Mouse (Mus musculus): Measurements from ENCODE around the gene Gm11939.
"Not testable (repeated sequence)": the region's sequence is repeated elsewhere in the genome, so short reads cannot be mapped to it uniquely, and the experiment has no call there.

The Gm11939 gene

DNA sequence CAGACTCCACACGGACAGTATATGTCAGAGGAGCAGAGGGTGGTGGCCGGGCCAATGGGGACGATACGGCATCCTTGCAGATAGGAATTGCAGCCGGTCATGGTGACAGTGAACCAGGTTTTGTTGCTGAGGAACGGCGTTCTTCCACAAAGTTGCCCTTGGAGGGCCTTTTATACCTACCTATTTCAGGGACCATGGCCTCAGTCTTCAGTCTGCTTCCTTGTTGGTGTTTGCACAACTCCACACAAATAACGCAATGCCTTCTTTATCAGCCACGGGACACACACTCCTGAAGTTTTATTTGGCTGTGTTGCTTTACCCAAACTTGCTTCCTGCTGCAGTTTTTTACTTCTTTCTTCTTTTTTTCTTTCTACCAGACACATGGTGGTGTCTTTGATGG, at the start of gene Gm11939:
Gm11939 (minus strand) TSS at position 101 of the 400 bp plus-strand sequence.
- no peak for DNase-seq

DNA sequence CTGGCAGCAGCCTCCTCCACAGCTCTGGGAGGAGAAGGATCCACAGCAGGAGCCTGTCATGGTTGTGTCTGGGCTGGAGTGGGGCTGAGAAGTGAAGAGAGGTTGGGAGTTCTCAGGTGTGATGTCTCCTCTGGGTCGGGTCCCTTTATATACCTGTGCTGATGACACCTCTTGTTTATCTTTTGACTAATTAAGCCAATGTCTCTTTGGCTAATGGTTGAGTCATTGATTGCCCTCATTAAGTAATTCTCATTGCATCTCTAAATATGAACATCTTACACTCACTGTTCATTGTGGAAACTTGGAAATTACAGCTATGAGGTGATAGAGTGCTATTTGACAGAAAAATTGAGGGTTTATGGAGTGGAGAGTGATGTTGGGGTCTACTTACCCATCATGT, 43.9 kb upstream of the Gm11939 start, which contains the start of gene Gm11938:
Gm11938 (minus strand) TSS at position 101 of the 400 bp plus-strand sequence.
- not testable (repeated sequence) for DNase-seq

GRCm38 (mm10) chr11:99597742-99598141, 38.5 kb upstream of the Gm11939 start, which contains the start of gene Krtap9-3:
Krtap9-3 (minus strand) TSS chr11:99598105.
- DNase-seq = not testable (repeated sequence)

DNA sequence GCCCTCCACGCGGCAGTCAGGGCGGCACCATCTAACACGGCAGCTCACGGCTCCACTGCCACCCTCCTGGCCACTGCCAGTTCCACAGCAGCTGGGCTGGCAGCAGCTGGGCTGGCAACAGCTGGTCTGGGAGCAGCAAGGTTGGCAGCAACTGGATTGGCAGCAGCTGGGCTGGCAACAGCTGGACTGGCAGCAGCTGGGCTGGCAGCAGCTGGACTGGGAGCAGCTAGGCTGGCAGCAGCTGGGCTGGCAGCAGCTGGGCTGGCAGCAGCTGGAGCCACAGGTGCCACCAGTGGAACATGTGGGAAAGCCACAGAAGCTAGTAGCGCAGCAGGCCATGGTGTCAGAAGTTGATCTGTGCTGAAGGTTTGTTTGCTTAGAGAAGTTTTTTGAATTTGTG, 31.7 kb upstream of the Gm11939 start, which contains the start of gene Krtap1-3:
Krtap1-3 (minus strand) TSS at position 359 of the 400 bp plus-strand sequence.
- no peak for DNase-seq

- no peak for DNase-seq
Observed at GRCm38 (mm10) chr11:99585096-99585495, 25.8 kb upstream of the Gm11939 start.

- DNase-seq = no peak
Observed at GRCm38 (mm10) chr11:99583245-99583704, 24.0 kb upstream of the Gm11939 start, which contains the start of gene Krtap1-4. Krtap1-4 (minus strand) TSS chr11:99583654.

GRCm38 (mm10) chr11:99581564-99581963, 22.3 kb upstream of the Gm11939 start:
- DNase-seq = no peak

DNA sequence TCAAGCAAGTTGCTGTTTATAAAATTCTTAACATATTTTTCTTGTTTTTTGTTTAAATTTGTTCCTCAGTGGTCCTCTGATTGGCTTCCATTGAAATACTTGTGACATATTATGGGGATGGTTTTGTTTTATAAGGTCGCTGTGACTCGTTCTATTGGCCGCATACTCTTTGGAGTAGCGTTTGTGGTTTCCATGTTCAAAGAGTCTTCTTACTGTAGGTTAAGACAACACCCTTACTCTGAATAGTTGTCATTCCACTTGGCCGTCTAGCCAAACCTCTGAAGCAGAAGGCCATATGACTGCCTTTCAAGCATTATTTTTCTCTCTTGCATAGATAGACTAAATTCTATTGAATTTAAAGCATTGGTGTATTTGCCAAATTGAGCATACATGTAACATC, 21.8 kb upstream of the Gm11939 start:
- no peak for DNase-seq

DNA sequence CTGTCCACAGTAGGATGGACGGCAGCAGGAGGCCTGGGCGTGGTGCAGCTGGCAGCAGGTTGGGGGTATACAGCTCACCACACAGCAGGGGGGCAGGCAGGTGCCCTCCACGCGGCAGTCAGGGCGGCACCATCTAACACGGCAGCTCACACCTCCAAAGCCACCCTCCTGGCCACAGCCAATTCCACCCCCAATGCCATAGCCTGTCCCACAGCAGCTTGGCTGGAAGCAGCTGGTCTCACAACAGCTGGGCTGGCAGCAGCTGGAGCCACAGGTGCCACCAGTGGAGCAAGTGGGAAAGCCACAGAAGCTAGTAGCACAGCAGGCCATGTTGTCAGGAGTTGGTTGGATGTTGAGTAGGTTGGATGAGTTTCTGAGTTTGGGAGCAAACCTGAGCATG, 21.4 kb upstream of the Gm11939 start, which contains the start of gene Krtap1-5:
Krtap1-5 (minus strand) TSS at position 381 of the 400 bp plus-strand sequence.
- DNase-seq = no peak

DNA sequence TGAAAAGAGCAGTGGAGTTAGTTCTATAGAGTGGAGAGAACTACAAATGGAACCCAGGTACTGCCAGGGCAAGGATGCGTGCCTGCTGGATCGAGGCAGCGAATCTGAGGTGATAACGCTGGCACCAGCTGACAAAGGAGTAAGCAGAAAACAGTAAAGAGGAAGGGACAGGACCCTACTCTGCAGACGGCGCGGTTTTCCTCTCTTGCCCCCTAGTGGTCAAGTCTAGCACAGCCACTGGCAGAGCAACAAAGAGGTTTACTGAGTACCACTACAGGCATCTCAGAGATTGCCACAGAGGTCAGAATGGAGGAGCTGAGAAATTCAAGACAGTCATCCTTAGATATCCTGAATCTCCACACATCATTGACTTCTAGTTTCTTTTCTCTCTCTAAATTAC, 14.8 kb upstream of the Gm11939 start:
- peak; percentile 62 for DNase-seq

DNA sequence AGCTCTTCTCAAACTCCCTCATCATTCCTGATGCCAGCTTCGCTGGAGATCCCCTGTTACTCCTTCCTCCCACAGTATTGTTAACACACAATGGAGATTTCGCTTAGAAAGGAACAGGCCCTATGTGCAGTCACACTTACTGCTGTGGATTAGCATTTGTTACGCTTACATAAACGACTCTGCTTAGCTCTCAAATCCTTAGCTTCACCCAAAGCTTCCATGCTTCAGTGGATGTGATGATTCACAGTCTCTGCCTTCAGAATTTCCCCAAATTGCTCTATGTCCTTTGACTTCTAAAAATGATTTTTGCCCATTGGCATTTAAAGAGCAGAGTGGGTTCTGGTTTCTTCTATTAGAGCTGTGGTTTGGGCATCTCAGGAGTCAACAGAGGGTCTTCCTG, 13.9 kb upstream of the Gm11939 start:
- DNase-seq = no peak

DNA sequence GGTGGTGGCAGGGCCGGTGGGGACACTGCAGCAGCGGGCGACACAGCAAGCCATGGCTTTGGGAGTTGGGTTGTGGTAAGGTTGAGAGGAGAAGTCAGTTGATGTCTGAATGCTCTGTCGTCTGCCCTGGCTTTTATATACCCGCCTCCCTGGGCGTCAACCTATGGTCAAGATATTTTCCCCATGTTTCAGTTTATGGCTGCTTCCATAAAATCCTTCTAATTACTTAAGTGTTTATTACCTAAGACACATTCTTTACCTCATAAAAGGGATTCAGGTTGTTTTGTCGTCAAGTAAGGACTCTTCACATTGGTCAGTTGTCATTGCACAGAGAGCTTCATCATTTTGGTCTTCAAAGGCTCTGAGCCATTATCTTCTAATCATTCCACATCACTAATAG, 7.3 kb upstream of the Gm11939 start, which contains the start of gene Krtap3-1:
Krtap3-1 (minus strand) TSS at position 101 of the 400 bp plus-strand sequence.
- DNase-seq = no peak

DNA sequence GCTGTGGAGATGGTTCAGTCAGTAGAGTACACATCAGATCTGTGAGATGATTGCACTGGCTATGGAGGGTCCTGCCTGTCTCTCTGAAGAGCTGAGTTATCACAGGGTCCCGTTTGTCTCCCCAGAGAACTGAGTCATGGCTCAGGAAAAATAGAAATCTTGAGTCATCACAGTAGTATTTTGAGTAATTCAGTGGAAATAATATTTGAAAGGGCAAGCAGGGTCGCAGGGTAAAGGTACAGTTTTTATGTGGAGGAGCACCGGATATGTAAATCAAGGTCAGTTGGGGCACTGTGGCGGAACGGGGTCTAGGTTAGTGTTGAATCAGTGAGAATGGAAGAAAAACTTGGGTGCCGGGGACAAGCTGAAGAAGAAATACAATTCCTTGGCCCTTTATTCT, 3.3 kb upstream of the Gm11939 start:
- no peak for DNase-seq

DNA sequence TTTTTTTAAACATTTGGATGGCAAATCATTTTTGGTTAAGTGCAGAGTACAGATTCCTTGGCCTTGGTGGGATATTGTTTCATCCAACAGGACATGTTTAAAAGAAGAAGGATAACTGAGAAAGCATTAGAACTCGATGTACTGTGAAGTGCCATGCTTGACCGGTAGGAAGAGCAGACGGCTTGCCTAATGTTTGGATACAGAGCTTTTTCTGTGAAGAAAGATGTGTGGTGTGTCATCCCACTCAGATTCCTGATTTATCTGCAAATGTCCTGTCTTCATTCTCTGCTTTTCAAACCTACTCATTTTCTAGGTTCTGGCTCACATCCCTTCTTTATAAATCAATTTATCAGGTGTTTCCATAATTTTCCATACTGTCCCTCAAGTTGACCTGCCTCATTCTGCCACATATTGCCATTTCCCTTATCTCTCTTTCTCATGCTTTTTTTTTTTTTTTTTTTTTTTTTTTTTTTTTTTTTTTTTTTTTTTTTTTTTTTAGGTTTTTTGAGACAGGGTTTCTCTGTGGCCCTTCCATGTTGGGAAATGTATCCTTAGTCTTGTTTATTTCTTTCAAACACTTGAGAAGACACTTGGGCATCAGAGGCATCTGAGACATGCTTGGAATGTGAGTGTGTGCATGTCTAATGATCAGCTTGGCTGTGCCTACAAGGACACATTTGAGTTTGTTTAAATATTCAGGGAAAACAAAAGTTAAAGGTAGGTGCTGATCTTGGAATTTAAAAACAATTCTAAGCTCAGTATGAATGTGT, 1.1 kb downstream of the Gm11939 start:
- no peak for DNase-seq

DNA sequence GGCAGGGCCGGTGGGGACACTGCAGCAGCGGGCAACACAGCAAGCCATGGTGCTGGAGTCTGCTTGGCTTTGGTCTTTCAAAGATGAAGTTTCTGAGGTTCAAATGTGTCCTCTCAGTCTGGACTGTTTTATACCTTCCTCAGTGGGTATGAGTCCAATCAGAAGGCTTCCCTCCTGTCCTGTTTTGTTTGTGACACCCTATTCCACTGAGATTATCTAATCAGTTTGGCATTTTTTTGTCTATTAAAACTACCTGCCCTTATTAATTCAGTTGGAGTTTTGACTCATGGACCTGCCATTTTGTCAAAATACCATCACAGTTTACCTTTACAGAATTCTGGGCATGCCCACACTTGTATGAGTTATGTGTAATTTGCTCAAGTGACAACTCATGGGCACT, 2.5 kb downstream of the Gm11939 start, which contains the start of gene Krtap3-2:
Krtap3-2 (minus strand) TSS at position 101 of the 400 bp plus-strand sequence.
- no peak for DNase-seq

DNA sequence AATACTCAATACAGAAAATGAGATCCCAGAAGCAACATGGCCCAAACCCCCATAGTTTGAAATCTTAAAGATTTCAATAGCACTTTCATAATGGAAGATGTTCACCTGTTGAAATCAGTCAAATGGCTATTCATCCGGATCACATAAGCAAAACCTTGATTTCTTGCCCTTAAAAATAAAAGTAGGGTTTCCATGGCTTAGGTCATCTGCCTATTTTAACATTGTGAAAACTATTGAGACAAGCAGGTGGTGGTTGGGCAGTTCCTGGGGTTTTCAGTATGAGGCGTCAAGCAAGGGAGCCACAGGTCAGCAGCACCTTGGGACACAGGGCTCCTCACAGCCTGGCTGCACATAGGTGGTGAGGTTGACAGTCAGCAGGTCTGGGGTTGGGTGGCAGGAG, 3.1 kb downstream of the Gm11939 start:
- no peak for DNase-seq

DNA sequence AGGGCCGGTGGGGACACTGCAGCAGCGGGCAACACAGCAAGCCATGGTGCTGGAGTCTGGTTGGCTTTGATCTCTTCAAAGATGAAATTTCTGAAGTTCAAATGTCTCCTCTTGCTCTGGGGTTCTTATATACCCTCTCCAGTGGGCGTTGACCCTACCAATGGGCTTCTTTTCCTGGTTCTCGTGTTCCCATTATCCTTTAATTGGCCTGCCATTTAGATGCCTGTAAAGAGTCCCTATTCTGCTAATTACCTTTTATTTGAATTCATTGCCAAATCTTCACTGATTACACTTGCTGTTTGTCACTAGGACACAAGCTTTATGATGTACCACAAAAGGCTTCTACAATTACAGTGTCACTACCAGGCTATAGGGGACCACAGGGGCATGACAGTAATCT, 8.5 kb downstream of the Gm11939 start, which contains the start of gene Krtap3-3:
Krtap3-3 (minus strand) TSS at position 101 of the 400 bp plus-strand sequence.
- DNase-seq = no peak

- DNase-seq = no peak
Observed at GRCm38 (mm10) chr11:99547892-99548291, 11.4 kb downstream of the Gm11939 start.

DNA sequence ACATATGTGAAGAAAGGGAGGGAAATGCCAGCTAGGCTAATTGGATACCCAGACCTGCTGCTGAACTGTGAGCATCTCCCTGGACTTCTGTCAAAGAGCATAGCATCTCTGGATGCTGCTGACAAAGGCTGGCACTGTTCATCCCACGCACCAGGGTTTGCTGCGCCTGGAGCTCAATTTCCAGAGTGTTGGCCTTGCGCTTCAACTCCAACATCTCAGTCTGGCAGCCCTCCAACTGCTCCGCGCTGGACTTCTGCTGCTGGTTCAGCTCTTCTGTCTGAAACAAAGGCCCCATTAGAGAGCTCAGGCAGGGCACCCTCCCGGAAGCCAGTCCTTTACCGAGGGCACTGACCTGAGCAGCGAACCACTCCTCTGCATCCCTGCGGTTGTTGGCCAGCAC, 19.5 kb downstream of the Gm11939 start:
- no peak for DNase-seq

GRCm38 (mm10) chr11:99521288-99521860, 37.9 kb downstream of the Gm11939 start, which contains the start of gene Krt39:
Krt39 (minus strand) TSS chr11:99521338.
- no peak for DNase-seq

DNA sequence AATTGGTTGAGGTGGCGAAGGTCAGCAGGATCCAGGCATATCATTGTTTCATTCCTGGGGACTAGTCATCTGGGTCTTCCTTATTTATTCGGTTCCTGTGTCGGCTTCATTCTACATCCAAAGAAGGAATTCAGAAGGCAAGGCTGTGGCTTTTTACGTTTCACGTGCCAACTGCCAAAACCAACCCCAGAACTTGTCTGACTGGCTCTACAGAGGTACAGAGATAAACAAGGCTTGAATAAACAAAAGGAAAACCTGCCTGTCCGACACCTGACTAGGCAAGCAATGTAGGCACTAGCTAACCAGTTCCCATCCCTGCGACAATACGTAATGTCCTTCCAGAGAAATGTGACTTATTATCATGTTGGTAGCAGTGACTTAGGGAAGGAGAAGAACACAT, 45.2 kb downstream of the Gm11939 start:
- no peak for DNase-seq

Measured in thymus, postnatal 25 days (tissue).